Mouse (Mus musculus): ENCODE measurements around the gene Rap1gds1.

GRCm38 (mm10) chr3:138941604-138942003, 133.4 kb downstream of the Rap1gds1 start:
- TF ChIP-seq TCF12 (IDR thresholded peaks at IDR 0.05; ENCODE audit: insufficient read depth, poor library complexity, severe bottlenecking) = no peak
- no peak for TF ChIP-seq POLR2AphosphoS2 (IDR thresholded peaks at IDR 0.05; ENCODE audit: insufficient read length, low read depth)
- no peak for TF ChIP-seq POLR2A (IDR thresholded peaks at IDR 0.05; ENCODE audit: insufficient read length, low read depth)

All from myocyte (in vitro differentiated cells).